Mouse (Mus musculus) myocyte (in vitro differentiated cells): ENCODE data around the gene Scn4a.

Experiments
- CEBPB ChIP-seq: IDR thresholded peaks from 2 replicates; pipeline ENCODE4 v1.6.1; 2011; ENCODE audit warnings: mild to moderate bottlenecking, moderate library complexity; ENCODE audit not compliant: poor library complexity, insufficient read depth, severe bottlenecking
- E2F4 ChIP-seq: IDR thresholded peaks from one replicate; pipeline ENCODE4 v1.6.1; 2011; ENCODE audit warnings: mild to moderate bottlenecking, control low read depth, moderate library complexity; ENCODE audit not compliant: insufficient read depth
- MAX ChIP-seq: IDR thresholded peaks from one replicate; pipeline ENCODE4 v1.6.1; 2011; ENCODE audit warnings: low read depth, mild to moderate bottlenecking, control low read depth
- MYOD1 ChIP-seq, 3 experiments: IDR thresholded peaks; one replicate each; pipeline ENCODE4 v1.6.1; 2011; ENCODE audit warnings: control low read depth in 2 of 3, low read depth in 2 of 3, mild to moderate bottlenecking in 2 of 3, moderate library complexity in 1 of 3; ENCODE audit not compliant: insufficient read length in 2 of 3, control insufficient read depth in 1 of 3
- POLR2A ChIP-seq: IDR thresholded peaks from one replicate; pipeline ENCODE4 v1.6.1; 2011; ENCODE audit warnings: low read depth, mild to moderate bottlenecking, control low read depth, moderate library complexity; ENCODE audit not compliant: insufficient read length
- POLR2AphosphoS2 ChIP-seq: IDR thresholded peaks from one replicate; pipeline ENCODE4 v1.6.1; 2011; ENCODE audit warnings: low read depth, control low read depth; ENCODE audit not compliant: insufficient read length
- USF1 ChIP-seq: IDR thresholded peaks from one replicate; pipeline ENCODE4 v1.6.1; 2011; ENCODE audit warnings: low read depth, mild to moderate bottlenecking, control low read depth, moderate library complexity

GRCm38 (mm10) chr11:106301765-106302164 is 51.3 kb downstream of the Scn4a start, which contains the start of gene Gh:
- TF ChIP-seq MAX = no peak
- TF ChIP-seq POLR2A = no peak
- no peak for TF ChIP-seq MYOD1 (IDR thresholded peaks at IDR 0.05; ENCODE audit: control insufficient read depth in 1 of 3, insufficient read length in 2 of 3, low read depth in 2 of 3)
- TF ChIP-seq USF1 = no peak
- TF ChIP-seq E2F4 = no peak
- no peak for TF ChIP-seq POLR2AphosphoS2
- TF ChIP-seq CEBPB = no peak
